Mouse (Mus musculus) gonadal fat pad, adult 2 months (tissue): ENCODE data around the gene Hspa1a. TPM values are rescaled to one million over a fixed set of nuclear protein-coding genes. Genes with fewer than 3 reads are reported as not detected.
"Not testable (repeated sequence)": the region's sequence is repeated elsewhere in the genome, so short reads cannot be mapped to it uniquely, and the experiment has no call there.

Experiments
- DNase-seq: peaks from one replicate; pipeline ENCODE4 v3.0.0-alpha.2; 2012; ENCODE audit warnings: low read depth
- polyA plus RNA-seq: library from polyadenylated mRNA; depleted of rRNA; stranded (reverse); fragments of >200 nt; gene quantifications from 2 replicates; pipeline ENCODE4 v1.2.3, GENCODE M21; 2012; rRNA removed

The Hspa1a gene
- 37.0 and 50.4 TPM in 2 replicates for polyA plus RNA-seq

GRCm38 (mm10) chr17:34972069-34972749, at the start of gene Hspa1a, which contains the start of gene Hspa1l:
Gene Hspa1a, minus strand, starts transcription at chr17:34972156.
Gene Hspa1l, plus strand, starts transcription at chr17:34972703.
- DNase-seq: not testable (repeated sequence)

DNA sequence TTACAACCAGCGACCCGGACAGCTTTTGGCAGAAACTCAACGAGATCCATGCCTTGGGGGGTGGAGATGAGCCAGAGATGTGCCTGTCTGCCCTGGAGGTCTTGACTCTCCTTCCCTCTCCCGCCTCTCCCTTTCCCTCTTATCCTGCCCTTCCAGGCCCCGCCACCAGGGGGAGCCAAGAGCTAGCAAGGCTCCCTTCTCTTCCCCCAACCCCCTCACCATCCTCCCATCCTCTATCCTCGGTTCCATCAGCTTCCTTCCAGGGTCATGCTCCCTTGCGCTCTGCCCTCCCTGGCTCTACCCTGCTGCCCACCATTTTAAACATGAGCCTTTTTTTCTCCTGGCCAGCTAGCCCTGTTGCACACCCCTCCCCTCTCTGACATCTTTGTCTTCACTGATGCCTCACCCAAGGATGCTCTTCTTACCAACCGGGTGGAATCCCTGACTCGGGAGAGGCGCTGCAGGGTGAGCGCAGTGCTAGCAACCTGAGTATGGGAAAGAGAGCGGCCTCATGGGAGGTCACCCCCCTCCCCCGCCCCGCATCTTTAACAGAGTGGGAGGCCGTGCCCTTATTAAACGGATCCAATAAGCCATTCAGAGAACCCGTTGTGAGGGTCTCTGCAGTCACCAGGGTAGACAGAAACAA, 49.3 kb upstream of the Hspa1a start:
- no peak for DNase-seq

- peak; percentile 54 for DNase-seq
Observed at GRCm38 (mm10) chr17:35020551-35020950, 48.6 kb upstream of the Hspa1a start.

DNA sequence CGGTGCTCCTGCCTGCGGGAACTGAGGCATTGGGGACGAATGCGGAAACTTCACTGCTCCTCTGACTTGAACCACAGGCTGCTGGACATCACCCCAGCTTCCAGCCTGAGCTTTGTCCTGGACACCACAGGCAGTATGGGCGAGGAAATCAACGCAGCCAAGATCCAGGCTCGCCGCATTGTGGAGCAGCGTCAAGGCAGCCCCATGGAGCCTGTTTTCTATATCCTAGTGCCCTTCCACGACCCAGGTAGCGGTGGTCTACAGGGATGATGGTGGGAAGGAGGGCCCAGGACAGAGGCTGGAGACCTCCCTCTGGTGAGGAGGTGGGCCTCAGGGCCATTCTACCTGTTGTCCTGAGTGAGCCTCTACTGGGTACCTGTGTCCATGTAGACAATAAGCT, 47.9 kb upstream of the Hspa1a start:
- DNase-seq: no peak

DNA sequence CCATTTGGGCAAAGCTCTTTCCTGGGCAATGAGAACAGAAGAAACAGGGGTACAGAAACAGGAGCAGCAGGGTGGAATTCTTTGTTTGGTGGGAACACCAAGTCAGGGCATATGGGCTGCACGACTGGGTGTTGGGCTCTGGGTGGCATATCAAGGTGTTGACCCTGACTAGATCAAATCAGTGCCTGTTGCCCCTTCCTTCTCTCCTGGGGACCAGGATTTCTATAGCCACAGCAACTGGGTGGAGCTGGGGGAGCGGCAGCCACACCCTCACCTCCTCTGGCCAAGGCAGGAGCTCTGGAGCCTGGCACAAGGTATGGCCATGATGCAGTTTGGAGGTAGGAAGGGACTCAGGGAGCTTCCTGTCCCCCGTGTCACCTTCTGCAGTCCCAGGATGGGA, 46.2 kb upstream of the Hspa1a start:
- DNase-seq: no peak

DNA sequence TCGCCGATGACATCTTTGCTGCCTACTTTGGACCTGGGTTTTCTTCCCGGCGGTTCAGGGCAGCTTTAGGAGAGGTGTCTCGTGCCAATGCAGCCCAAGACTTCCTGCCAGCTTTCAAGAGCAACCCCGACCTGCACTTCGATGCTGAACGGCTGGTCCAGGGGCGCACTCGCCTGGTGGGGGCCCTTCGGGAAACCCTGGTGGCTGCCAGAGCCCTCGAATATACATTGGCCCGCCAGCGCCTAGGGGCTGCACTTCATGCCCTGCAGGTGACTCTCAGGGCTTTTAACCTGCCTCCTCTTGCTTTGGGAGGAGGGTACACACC, 45.7 kb upstream of the Hspa1a start:
- no peak for DNase-seq

GRCm38 (mm10) chr17:35016791-35017705, 45.1 kb upstream of the Hspa1a start:
- no peak for DNase-seq

- no peak for DNase-seq
Observed at GRCm38 (mm10) chr17:35016376-35016775, 44.4 kb upstream of the Hspa1a start, which contains the start of gene Vwa7. Gene Vwa7, plus strand, starts transcription at chr17:35016579.

GRCm38 (mm10) chr17:35015296-35015695, 43.3 kb upstream of the Hspa1a start:
- DNase-seq: no peak

DNA sequence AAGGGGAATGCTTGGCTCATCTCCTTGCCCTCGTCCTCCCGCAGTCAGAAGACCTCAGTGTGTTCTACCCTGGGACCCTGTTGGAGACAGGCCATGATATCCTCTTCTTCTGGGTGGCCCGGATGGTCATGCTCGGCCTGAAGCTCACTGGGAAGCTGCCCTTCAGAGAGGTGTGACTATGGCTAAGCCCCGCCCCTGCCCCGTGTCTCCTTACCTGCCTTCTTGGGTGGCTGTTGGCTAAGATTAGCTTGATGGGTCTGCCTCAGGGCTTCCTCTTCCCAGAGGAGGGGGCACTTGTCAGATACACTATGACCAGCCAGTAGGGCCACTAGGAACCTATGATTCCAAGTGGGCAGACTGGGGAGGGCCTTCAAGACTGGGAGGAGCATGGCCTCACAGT, 41.3 kb upstream of the Hspa1a start:
- no peak for DNase-seq

DNA sequence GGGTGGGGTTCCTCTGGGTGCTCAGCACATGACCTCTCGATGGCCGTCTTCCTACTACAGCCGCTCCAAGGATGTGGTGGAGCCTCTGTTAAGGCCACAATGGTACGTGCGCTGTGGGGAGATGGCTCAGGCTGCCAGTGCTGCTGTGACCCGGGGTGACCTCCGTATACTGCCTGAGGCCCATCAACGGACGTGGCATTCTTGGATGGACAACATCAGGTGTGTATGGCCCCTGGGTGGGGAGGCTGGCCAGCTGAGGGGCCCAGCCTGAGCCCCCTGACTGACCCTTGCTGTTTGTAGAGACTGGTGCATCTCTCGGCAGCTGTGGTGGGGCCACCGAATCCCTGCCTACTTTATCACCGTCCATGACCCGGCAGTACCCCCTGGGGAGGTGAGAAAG, 40.5 kb upstream of the Hspa1a start:
- no peak for DNase-seq

DNA sequence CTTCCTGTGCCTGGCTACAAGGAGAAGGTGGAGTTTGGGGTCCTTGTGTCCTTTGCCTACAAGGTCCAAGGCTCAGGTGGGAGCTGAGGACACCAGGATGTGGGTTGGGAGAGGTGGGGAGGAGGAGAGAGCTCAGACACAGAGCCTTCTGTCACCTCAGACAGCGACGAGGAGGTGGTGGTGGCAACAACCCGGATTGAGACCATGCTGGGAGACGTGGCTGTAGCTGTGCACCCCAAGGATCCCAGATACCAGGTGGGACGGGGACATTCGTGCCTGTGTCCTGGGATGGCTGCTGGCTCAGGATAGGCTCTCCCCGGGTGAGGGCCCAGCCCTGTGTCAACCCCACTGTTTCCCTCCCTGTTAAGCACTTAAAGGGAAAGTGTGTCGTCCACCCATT, 39.5 kb upstream of the Hspa1a start:
- DNase-seq: no peak

- DNase-seq: no peak
Observed at GRCm38 (mm10) chr17:35009586-35009985, 37.6 kb upstream of the Hspa1a start.

DNA sequence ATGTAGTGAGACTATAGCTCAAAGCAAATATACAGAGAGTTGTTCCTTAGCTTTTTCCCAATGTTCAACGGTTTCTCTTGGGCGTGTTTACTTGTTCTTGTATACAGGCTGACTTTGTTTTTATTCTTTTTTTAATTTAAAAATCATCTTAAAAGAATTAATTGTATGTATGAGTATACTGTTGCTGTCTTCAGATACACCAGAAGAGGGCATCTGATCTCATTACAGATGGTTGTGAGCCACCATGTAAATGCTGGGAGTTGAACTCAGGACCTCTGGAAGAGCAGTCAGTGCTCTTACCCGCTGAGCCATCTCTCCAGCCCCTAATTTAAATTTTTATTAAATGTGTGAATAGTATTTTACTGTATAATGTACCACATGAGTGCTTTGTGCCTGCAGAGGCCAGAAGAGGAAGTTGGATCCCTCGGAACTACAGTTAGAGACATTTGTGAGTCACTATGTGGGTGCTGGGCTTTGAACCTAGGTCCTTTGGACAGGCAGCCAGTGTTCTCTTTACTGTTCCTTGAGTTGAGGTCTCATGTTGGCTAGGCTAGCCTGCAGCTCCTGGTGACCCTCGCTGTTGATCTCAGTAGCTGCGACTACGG, 35.5 kb upstream of the Hspa1a start:
- no peak for DNase-seq

DNA sequence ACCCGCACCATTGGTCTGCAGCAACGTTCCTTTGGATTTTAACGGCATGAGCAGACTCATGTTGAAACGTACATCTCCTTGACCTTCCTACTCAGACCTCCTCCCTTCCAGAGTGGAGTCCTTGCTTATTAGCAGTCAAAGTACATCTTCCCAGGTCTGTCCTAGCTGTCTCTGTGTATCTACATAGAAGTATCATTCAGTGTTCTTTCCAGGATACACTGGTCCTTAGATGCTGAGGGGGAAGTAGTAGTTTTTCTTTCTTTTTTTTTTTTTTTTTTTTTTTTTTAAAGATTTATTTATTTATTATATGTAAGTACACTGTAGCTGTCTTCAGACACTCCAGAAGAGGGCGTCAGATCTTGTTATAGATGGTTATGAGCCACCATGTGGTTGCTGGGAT, 33.9 kb upstream of the Hspa1a start:
- DNase-seq: not testable (repeated sequence)

DNA sequence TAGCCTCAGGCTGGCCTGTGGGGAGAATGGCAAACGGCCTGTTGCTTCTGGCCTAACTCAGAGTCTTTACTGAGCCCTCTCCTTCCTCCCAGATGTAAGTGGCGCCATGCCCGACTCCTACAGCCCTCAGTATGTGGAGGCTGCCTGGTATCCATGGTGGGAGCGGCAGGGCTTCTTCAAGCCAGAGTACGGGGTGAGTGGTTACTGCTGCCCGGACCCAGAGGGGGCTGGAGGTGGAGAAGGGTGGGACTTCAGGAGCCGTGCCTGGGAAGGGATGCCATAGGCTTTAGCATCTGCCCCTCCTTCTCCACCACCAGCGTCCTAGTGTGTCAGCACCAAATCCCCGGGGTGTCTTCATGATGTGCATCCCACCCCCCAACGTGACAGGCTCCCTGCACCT, 33.2 kb upstream of the Hspa1a start:
- no peak for DNase-seq

GRCm38 (mm10) chr17:35004075-35004717, 32.2 kb upstream of the Hspa1a start:
- DNase-seq: no peak

DNA sequence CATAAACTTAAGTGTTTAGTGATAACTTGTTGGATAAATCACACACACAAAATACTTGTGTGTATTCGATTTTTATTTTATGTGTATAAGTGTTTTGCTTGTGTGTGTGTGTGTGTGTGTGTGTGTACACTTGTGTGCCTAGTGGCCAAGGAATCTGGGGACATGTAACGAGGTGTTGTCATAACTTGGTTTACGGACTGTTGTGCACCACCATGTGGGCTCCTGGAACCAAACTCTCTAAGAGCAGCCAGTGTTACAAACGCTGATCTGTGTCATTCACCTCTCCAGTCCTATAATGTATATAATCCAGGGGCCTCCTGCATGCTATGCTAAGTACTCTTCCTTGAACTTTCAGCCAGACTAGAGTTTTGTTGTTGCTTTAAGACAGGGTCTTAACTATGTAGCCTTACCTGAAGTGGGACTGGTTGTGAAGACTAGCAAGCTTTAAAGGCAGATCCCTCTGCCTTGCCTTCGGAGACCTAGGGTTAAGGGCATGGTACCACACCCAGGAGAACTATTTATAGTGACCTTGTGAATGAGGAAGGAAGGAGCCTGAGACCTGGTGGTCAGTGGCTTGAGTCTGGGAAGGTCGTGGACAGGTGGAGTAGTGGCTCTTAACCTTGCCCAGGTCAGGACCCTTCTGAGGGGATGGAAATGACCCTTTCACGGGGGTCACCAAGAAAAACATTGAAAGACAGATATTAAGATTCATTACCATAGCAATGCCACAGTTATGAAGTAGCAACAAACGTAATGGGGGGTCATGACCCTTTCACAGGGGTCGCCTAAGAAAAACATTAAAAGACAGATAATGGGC, 31.3 kb upstream of the Hspa1a start:
- DNase-seq: no peak

GRCm38 (mm10) chr17:35002153-35002865, 30.4 kb upstream of the Hspa1a start:
- no peak for DNase-seq
